Mouse (Mus musculus) ES-E14 (cell line): ENCODE results near the gene Shroom3.

Source experiments
- CHD2 ChIP-seq: IDR thresholded peaks from 2 replicates; pipeline ENCODE4 v1.6.1; 2014; ENCODE audit warnings: mild to moderate bottlenecking, low read depth, low read length, inconsistent platforms
- MAFK ChIP-seq: IDR thresholded peaks from 2 replicates; pipeline ENCODE4 v1.6.1; 2014; ENCODE audit warnings: mild to moderate bottlenecking, low read depth, low read length, inconsistent platforms; ENCODE audit not compliant: insufficient read depth
- ZNF384 ChIP-seq: IDR thresholded peaks from 2 replicates; pipeline ENCODE4 v1.6.1; 2012; ENCODE audit warnings: low read depth, low read length, inconsistent platforms

GRCm38 (mm10) chr5:92834513-92834912 lies 151.3 kb downstream of the Shroom3 start:
- TF ChIP-seq ZNF384 = no peak
- no peak for TF ChIP-seq CHD2
- no peak for TF ChIP-seq MAFK
